Comparison of ENCODE assay signal across 8 mouse cellular contexts in genomic region chr5:113054308-113054707, GRCm38 (mm10). TPM values are rescaled to one million over a fixed set of nuclear protein-coding genes. Genes with fewer than 3 reads are reported as not detected.
DNase-seq lines count a peak whose midpoint lies in the region; ATAC-seq and TF ChIP-seq lines count a peak whose summit lies in the region.

No protein-coding gene starts in this region.

- H3K4me1 ChIP-seq in bone marrow, adult 2 months (ENCODE audit: control insufficient read depth, insufficient read depth, low read length): peaks cover 1% of the 10 kb centered on the region; the same call in 1 of the 2 replicates
- no peaks in the 10 kb centered on the region for H3K4me1 ChIP-seq in heart, embryonic 14.5 days (ENCODE audit: control insufficient read depth in 2 of 2, insufficient read depth in 2 of 2, low read length in 2 of 2)
- H3K4me1 ChIP-seq in liver, embryonic 14.5 days (replicated peaks; ENCODE audit: control insufficient read depth in 2 of 2, insufficient read depth in 2 of 2, low read length in 1 of 2): no peaks in the 10 kb centered on the region
- peaks cover 20% of the 10 kb centered on the region for H3K4me1 ChIP-seq in neural tube, embryonic 15.5 days

- no peak overlapping the region for H3K4me2 ChIP-seq in heart, embryonic 14.5 days (ENCODE audit: low read length)
- H3K4me2 ChIP-seq in liver, embryonic 14.5 days (ENCODE audit: low read depth): no peak overlapping the region
- no peak overlapping the region for H3K4me2 ChIP-seq in neural tube, embryonic 15.5 days

- H3K36me3 ChIP-seq in heart, embryonic 14.5 days (ENCODE audit: control insufficient read depth, insufficient read depth, low read length): no peaks in the 10 kb centered on the region
- H3K36me3 ChIP-seq in liver, embryonic 14.5 days (replicated peaks; ENCODE audit: control insufficient read depth, insufficient read depth, low read depth): no peaks in the 10 kb centered on the region
- no peaks in the 10 kb centered on the region for H3K36me3 ChIP-seq in neural tube, embryonic 15.5 days

- H3K27me3 ChIP-seq in heart, embryonic 14.5 days (ENCODE audit: control insufficient read depth, insufficient read depth, low read length): peaks cover 8% of the 10 kb centered on the region
- no peaks in the 10 kb centered on the region for H3K27me3 ChIP-seq in liver, embryonic 14.5 days (ENCODE audit: control insufficient read depth, insufficient read depth, low read length)
- H3K27me3 ChIP-seq in neural tube, embryonic 15.5 days (replicated peaks): peaks cover 3% of the 10 kb centered on the region; the same call in 1 of the 2 replicates

- no peak for TF ChIP-seq EP300 in liver, embryonic 14.5 days (IDR thresholded peaks at IDR 0.05; ENCODE audit: low read depth)

- TF ChIP-seq POLR2A in bone marrow, adult 2 months (IDR thresholded peaks at IDR 0.05; ENCODE audit: borderline replicate concordance, control insufficient read depth, low read depth, low read length): peak; percentile 17; the same call in 1 of the 2 replicates

- 0 out of 2 replicates have a peak, but pooled peaks have one; percentile 16 for ATAC-seq in heart, embryonic 14.5 days (ENCODE audit: insufficient number of reproducible peaks, insufficient read depth, low FRiP score, low read depth)
- no peak for ATAC-seq in liver, embryonic 14.5 days (ENCODE audit: insufficient read depth)
- peak; percentile 32; the same call in 1 of the 2 replicates for ATAC-seq in neural tube, embryonic 15.5 days (ENCODE audit: low FRiP score)

- H3K9ac ChIP-seq in heart, embryonic 14.5 days (ENCODE audit: low read length): no peak overlapping the region
- H3K9ac ChIP-seq in liver, embryonic 14.5 days (replicated peaks): no peak overlapping the region
- H3K9ac ChIP-seq in neural tube, embryonic 15.5 days (replicated peaks): no peak overlapping the region

- no peak overlapping the region for H3K27ac ChIP-seq in bone marrow, adult 2 months (ENCODE audit: control insufficient read depth, insufficient read depth, low read depth, low read length, poor library complexity)
- no peak overlapping the region for H3K27ac ChIP-seq in heart, embryonic 14.5 days (replicated peaks in 1 of 2; ENCODE audit: control insufficient read depth in 1 of 2, insufficient read depth in 1 of 2, low read depth in 2 of 2, low read length in 2 of 2)
- H3K27ac ChIP-seq in liver, embryonic 14.5 days: no peak overlapping the region
- no peak overlapping the region for H3K27ac ChIP-seq in neural tube, embryonic 15.5 days (replicated peaks)

- peak; percentile 95 for TF ChIP-seq CTCF in bone marrow, adult 2 months (IDR thresholded peaks at IDR 0.05; ENCODE audit: control insufficient read depth, insufficient read depth, low read length)
- TF ChIP-seq CTCF in liver, embryonic 14.5 days (IDR thresholded peaks at IDR 0.05; ENCODE audit: low read depth): peak; percentile 95

- peak; percentile 78 for DNase-seq in CD4-positive, CD25-positive, alpha-beta regulatory T cell, adult 2 months (ENCODE audit: low read depth, low spot score)
- peak; percentile 5 for DNase-seq in fibroblast of lung, adult 2 months (ENCODE audit: low read depth)
- DNase-seq in kidney, postnatal 10 days: peak; percentile 86
- peak in 2 of 3 experiments; percentile 6 to 16 for DNase-seq in liver, embryonic 14.5 days (ENCODE audit: low read depth in 3 of 3, low spot score in 3 of 3)
- peak; percentile 68 for DNase-seq in thymus, postnatal 0 days (ENCODE audit: low spot score)

- H3K4me3 ChIP-seq in bone marrow, adult 2 months (replicated peaks; ENCODE audit: control insufficient read depth, low read depth, low read length): no peak overlapping the region
- no peak overlapping the region for H3K4me3 ChIP-seq in heart, embryonic 14.5 days (ENCODE audit: control insufficient read depth in 1 of 2, insufficient read depth in 1 of 2, low read depth in 1 of 2, low read length in 2 of 2)
- H3K4me3 ChIP-seq in liver, embryonic 14.5 days (ENCODE audit: insufficient read depth in 1 of 2, low read depth in 2 of 2, low read length in 2 of 2): no peak overlapping the region
- no peak overlapping the region for H3K4me3 ChIP-seq in neural tube, embryonic 15.5 days (replicated peaks)

- H3K9me3 ChIP-seq in heart, embryonic 14.5 days (ENCODE audit: control insufficient read depth, low read length): no peaks in the 10 kb centered on the region
- H3K9me3 ChIP-seq in liver, embryonic 14.5 days (ENCODE audit: control insufficient read depth, low read length): no peaks in the 10 kb centered on the region
- no peaks in the 10 kb centered on the region for H3K9me3 ChIP-seq in neural tube, embryonic 15.5 days (replicated peaks)

- 9% methylated on average over 16 of the region's 16 CpGs for WGBS in bone marrow, adult 2 months
- WGBS in heart, embryonic 14.5 days: 5% methylated on average over 16 of the region's 16 CpGs
- WGBS in liver, embryonic 14.5 days (ENCODE audit: insufficient replicate concordance): 6% methylated on average over 16 of the region's 16 CpGs
- WGBS in neural tube, embryonic 15.5 days: 4% methylated on average over 16 of the region's 16 CpGs

RNA-seq across cellular contexts. Expression of gene Crybb2, which starts 15.6 kb away (rescaled TPM):
- polyA plus RNA-seq in bone marrow, adult 2 months (2011; ENCODE audit: insufficient read depth, insufficient read length, low replicate concordance, missing spikeins): not detected in 2 replicates
- not detected in 2 replicates for polyA plus RNA-seq in heart, embryonic 14.5 days (2014; fragmentation: Nextera tagmentation; extraction: Ambion mirVana)
- not detected in 2 replicates for polyA plus RNA-seq in liver, embryonic 14.5 days (2012; rRNA removed)
- not detected in 2 replicates for polyA plus RNA-seq in liver, embryonic 14.5 days (2014; fragmentation: Nextera tagmentation; extraction: Ambion mirVana)
- not detected in 2 replicates for polyA plus RNA-seq in neural tube, embryonic 15.5 days (2015; fragmentation: Nextera tagmentation; extraction: Ambion mirVana)
- 0.26 and 0.80 TPM in 2 replicates for polyA plus RNA-seq in thymus, postnatal 0 days (2015; fragmentation: Nextera tagmentation; extraction: Ambion mirVana)

RNA-seq across cellular contexts. Expression of gene Crybb3, which starts 27.1 kb away (rescaled TPM):
- polyA plus RNA-seq in bone marrow, adult 2 months (2011; ENCODE audit: insufficient read depth, insufficient read length, low replicate concordance, missing spikeins): not detected in 2 replicates
- polyA plus RNA-seq in heart, embryonic 14.5 days (2014; fragmentation: Nextera tagmentation; extraction: Ambion mirVana): 0.91 and 1.1 TPM in 2 replicates
- 0.06 and 0.09 TPM in 2 replicates for polyA plus RNA-seq in liver, embryonic 14.5 days (2012; rRNA removed)
- polyA plus RNA-seq in liver, embryonic 14.5 days (2014; fragmentation: Nextera tagmentation; extraction: Ambion mirVana): not detected in 2 replicates
- polyA plus RNA-seq in neural tube, embryonic 15.5 days (2015; fragmentation: Nextera tagmentation; extraction: Ambion mirVana): 1.2 and 1.5 TPM in 2 replicates
- polyA plus RNA-seq in thymus, postnatal 0 days (2015; fragmentation: Nextera tagmentation; extraction: Ambion mirVana): 1.0 and 1.2 TPM in 2 replicates

RNA-seq across cellular contexts. Expression of gene Grk3, which starts 38.7 kb away (rescaled TPM):
- 8.1 and 17.4 TPM in 2 replicates for polyA plus RNA-seq in bone marrow, adult 2 months (2011; ENCODE audit: insufficient read depth, insufficient read length, low replicate concordance, missing spikeins)
- 13.3 and 17.7 TPM in 2 replicates for polyA plus RNA-seq in heart, embryonic 14.5 days (2014; fragmentation: Nextera tagmentation; extraction: Ambion mirVana)
- polyA plus RNA-seq in liver, embryonic 14.5 days (2012; rRNA removed): 1.7 and 2.0 TPM in 2 replicates
- 0.73 and 1.4 TPM in 2 replicates for polyA plus RNA-seq in liver, embryonic 14.5 days (2014; fragmentation: Nextera tagmentation; extraction: Ambion mirVana)
- 22.4 and 23.3 TPM in 2 replicates for polyA plus RNA-seq in neural tube, embryonic 15.5 days (2015; fragmentation: Nextera tagmentation; extraction: Ambion mirVana)
- 2.9 and 4.2 TPM in 2 replicates for polyA plus RNA-seq in thymus, postnatal 0 days (2015; fragmentation: Nextera tagmentation; extraction: Ambion mirVana)

Comparison
In these comparisons a context has a peak if more than half of its experiments do, and no peak if none do; other contexts are left out.
1. DNase-seq: peak in every context shown above with its lines; median percentile 86 in kidney, postnatal 10 days; 78 in CD4-positive, CD25-positive, alpha-beta regulatory T cell, adult 2 months; 68 in thymus, postnatal 0 days; 11 in liver, embryonic 14.5 days; 5 in fibroblast of lung, adult 2 months.